Mouse (Mus musculus): ENCODE measurements around the gene Jade1. TPM values are rescaled to one million over a fixed set of nuclear protein-coding genes. Genes with fewer than 3 reads are reported as not detected.

Gene Jade1
- total and polyA plus RNA-seq, 3 experiments = 116 to 150 (median 134) TPM

DNA sequence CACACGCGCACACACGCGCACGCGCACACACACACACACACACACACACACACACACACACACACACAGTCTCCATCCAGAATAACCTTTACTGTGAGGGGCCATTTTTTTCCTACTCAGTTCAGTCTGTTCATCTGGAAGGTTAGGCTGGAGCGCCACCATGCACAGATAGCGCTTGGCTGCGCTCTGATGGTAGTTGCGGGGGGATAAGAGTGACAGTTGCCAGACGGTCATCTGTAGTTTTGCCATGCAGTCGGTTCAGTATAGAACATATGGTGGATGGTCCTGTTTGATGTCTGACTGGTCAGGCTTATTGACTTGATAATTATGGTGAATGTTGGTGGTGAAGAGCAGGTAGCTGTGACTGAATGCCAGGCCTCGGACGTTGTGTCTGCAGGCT is 27.6 kb downstream of the Jade1 start (continued):
- TF ChIP-seq MAFK (IDR thresholded peaks at IDR 0.05; ENCODE audit: borderline replicate concordance, low read depth, low read length) = no peak
- no peak for TF ChIP-seq CHD2 (IDR thresholded peaks at IDR 0.05; ENCODE audit: low read length)
- no peak for TF ChIP-seq UBTF (IDR thresholded peaks at IDR 0.05; ENCODE audit: borderline replicate concordance, insufficient read depth, low read depth, low read length)

GRCm38 (mm10) chr3:41583621-41584020 is 28.1 kb downstream of the Jade1 start:
- H3K36me3 ChIP-seq (ENCODE audit: control insufficient read depth in 1 of 2, insufficient read depth in 2 of 2, low read length in 2 of 2) = peaks cover 12 to 24% of the 10 kb centered on the region in 2 experiments
- H3K4me1 ChIP-seq (ENCODE audit: control insufficient read depth in 1 of 2, insufficient read depth in 2 of 2, low read length in 2 of 2) = peaks cover 0 to 3% of the 10 kb centered on the region in 2 experiments; a peak in 1 of 4 replicates

DNA sequence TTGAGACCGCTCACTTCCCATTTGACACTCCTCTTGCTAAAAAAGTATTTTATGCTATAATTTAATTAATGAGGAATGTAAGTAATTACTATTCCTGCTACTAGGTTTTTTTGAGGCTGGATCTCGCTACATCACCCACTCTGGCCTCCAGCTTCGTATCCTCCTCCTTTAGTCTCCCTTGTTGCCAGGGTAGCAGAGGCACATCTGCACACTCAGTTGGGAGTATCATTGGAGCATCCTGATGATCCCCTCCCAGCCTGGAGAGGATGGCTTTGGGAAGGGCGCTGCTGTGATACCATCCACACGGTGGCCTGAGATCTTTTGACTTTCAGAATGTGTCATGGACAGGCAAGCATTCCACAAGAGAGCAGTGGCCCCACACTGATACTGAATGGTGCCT is 30.0 kb downstream of the Jade1 start:
- Histone ChIP-seq H3K4me1 (ENCODE audit: control insufficient read depth in 1 of 2, insufficient read depth in 2 of 2, low read length in 2 of 2) (peaks cover 0 to 3% of the 10 kb centered on the region in 2 experiments; a peak in 1 of 4 replicates), H3K9me3 (replicated peaks; ENCODE audit: insufficient read depth, low read length) (no peaks in the 10 kb centered on the region), H3K27me3 (ENCODE audit: control insufficient read depth in 1 of 2, insufficient read depth in 2 of 2, low read length in 2 of 2) (no peaks in the 10 kb centered on the region), H3K79me2 (ENCODE audit: control insufficient read depth, insufficient read depth, low read length, poor library complexity) (peaks cover 86% of the 10 kb centered on the region), H3K9ac (ENCODE audit: control insufficient read depth, low read depth, low read length, poor library complexity, severe bottlenecking) (no peak overlapping the region), H3K36me3 (ENCODE audit: control insufficient read depth in 1 of 2, insufficient read depth in 2 of 2, low read length in 2 of 2) (peaks cover 10 to 32% of the 10 kb centered on the region in 2 experiments), H3K27ac (ENCODE audit: control insufficient read depth, low read depth, low read length) (no peak overlapping the region), H3K4me3 (ENCODE audit: control insufficient read depth in 1 of 2, insufficient read depth in 1 of 2, low read depth in 2 of 2, low read length in 2 of 2) (no peak overlapping the region)
- no peak for TF ChIP-seq USF2 (IDR thresholded peaks at IDR 0.05; ENCODE audit: borderline replicate concordance in 1 of 2, insufficient read depth in 1 of 2, low read depth in 1 of 2, low read length in 2 of 2)
- no peak for TF ChIP-seq TAL1 (IDR thresholded peaks at IDR 0.05; ENCODE audit: low read length)
- TF ChIP-seq MAX (IDR thresholded peaks at IDR 0.05; ENCODE audit: low read length) = no peak
- no peak for TF ChIP-seq POLR2AphosphoS5 (IDR thresholded peaks at IDR 0.05; ENCODE audit: borderline replicate concordance, low read depth, low read length)
- no peak for TF ChIP-seq ZKSCAN1 (IDR thresholded peaks at IDR 0.05; ENCODE audit: low read depth, low read length)
- TF ChIP-seq MXI1 (IDR thresholded peaks at IDR 0.05; ENCODE audit: low read depth, low read length) = no peak
- TF ChIP-seq POLR2AphosphoS2 (IDR thresholded peaks at IDR 0.05; ENCODE audit: low read length) = no peak
- TF ChIP-seq ETS1 (IDR thresholded peaks at IDR 0.05; ENCODE audit: low read depth, low read length) = no peak
- no peak for TF ChIP-seq ZC3H11A (IDR thresholded peaks at IDR 0.05; ENCODE audit: low read depth, low read length)
- TF ChIP-seq CHD2 (IDR thresholded peaks at IDR 0.05; ENCODE audit: low read length) = no peak
- no peak for DNase-seq (ENCODE audit: low read depth, low spot score)

More at GRCm38 (mm10) chr3:41583621-41584020, 28.1 kb downstream of the Jade1 start:
- no peak overlapping the region for H3K9ac ChIP-seq (ENCODE audit: control insufficient read depth, low read depth, low read length, poor library complexity, severe bottlenecking)
- no peak for DNase-seq (ENCODE audit: low read depth, low spot score)
- peaks cover 94% of the 10 kb centered on the region for H3K79me2 ChIP-seq (ENCODE audit: control insufficient read depth, insufficient read depth, low read length, poor library complexity)
- no peaks in the 10 kb centered on the region for H3K27me3 ChIP-seq (ENCODE audit: control insufficient read depth in 1 of 2, insufficient read depth in 2 of 2, low read length in 2 of 2)
- TF ChIP-seq USF1 (IDR thresholded peaks at IDR 0.05; ENCODE audit: low read depth, low read length) (no peak), TAL1 (IDR thresholded peaks at IDR 0.05; ENCODE audit: low read length) (no peak), SIN3A (IDR thresholded peaks at IDR 0.05; ENCODE audit: low read length) (no peak), BHLHE40 (IDR thresholded peaks at IDR 0.05; ENCODE audit: borderline replicate concordance, low read depth, low read length) (no peak)
- H3K27ac ChIP-seq (ENCODE audit: control insufficient read depth, low read depth, low read length) = no peak overlapping the region
- no peak overlapping the region for H3K4me3 ChIP-seq (ENCODE audit: control insufficient read depth in 1 of 2, insufficient read depth in 1 of 2, low read depth in 2 of 2, low read length in 2 of 2)
- no peaks in the 10 kb centered on the region for H3K9me3 ChIP-seq (replicated peaks; ENCODE audit: insufficient read depth, low read length)
